Mouse (Mus musculus) heart, adult 11 months (tissue): ENCODE data around the gene Hes7.

Source experiments
- DNase-seq: peaks from one replicate; pipeline ENCODE4 v3.0.0; 2022

Hes7 gene

DNA sequence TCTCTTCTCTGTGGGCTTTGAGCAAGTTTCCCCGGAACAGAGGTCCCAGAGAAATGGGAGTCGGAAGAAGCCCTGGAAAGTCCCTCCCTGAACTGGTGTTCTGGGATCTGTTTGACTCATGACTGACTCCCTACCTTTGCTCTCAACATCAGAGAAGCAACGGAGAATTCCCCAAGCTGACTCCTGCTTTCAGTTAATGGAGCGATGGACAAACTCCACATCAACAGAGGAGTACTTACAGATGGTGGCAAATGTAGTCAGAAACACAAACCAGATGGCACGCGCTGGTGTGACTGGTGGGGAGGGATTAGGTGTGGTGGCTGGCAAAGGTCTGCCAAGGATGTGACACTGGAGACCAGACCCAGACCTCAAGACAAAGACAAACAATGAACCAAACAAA, 30.8 kb downstream of the Hes7 start:
- no peak for DNase-seq

DNA sequence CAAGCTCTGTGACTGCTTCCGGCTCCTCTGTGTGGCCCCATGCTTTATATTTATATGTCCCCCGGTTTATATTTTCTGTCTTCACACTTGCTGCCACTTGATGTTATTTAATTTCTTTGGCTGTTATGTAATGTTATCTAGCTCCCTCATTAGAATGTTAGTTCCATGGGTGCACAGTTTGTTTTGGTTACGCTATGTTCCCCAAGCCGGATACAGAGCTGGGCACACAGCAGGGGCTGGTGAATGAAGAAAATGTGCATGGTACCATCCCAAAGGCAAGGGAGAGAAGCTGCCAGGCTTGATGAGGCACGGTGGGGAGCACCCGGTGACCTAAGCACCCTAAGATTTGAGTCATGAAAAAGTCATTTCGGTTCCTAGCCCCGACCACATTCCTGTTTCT, 33.6 kb downstream of the Hes7 start:
- DNase-seq = no peak

DNA sequence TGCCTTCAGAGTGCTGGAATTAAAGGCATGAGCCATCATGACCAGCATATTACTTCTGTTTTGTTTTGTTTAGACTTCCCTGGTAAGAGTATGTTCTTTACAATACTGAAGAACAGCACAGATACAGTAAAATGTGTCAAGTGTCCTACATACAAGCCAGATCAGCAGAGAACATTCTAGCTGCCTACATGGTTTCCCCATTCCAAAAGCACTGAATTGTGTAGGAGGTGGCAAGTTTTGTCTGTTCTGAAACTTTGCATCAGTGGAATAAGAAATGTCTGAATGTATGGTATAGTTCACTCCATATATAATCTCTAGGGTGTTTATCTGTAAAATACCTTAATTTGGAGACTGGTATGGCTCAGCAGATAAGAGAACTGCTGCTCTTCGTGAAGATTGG, 35.1 kb downstream of the Hes7 start:
- no peak for DNase-seq

DNA sequence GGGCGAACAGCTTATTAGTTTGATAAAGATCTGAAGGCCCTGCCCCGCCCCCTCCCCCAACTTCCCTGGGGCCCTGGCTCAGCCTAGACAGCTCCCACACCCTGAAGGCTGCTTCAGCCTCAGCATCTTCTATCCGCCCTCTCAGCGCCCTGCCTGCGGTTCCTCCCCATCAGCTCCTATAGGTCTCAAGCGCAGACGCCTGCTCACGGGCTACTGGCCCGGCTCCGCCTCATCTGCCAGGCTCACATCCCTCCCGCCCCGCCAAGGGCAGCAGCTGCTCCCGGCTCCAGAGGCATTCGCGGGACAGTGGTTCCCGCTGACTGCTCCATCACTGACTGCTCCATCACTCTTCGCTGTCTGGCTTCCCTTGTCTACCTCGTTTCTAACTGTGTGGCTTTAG, 36.6 kb downstream of the Hes7 start, which contains the start of gene Alox12b:
Alox12b (plus strand) TSS at position 190 of the 400 bp plus-strand sequence.
- no peak for DNase-seq

DNA sequence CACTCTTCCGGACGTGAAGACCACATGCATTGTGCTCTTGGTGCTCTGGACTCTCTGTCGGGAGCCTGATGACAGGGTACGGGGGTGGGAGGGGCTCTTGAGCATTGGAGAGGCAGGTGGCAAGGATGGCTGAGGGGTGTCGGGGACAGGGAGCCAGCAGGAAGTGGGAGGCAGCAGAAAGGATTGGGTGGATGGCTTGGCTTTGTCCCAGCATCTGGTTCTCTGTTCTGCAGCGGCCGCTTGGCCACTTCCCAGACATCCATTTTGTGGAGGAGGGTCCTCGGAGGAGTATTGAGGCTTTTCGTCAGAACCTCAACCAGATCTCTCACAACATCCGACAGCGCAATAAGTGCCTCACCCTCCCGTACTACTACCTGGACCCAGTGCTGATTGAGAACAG, 49.1 kb downstream of the Hes7 start:
- DNase-seq = peak; percentile 90

DNA sequence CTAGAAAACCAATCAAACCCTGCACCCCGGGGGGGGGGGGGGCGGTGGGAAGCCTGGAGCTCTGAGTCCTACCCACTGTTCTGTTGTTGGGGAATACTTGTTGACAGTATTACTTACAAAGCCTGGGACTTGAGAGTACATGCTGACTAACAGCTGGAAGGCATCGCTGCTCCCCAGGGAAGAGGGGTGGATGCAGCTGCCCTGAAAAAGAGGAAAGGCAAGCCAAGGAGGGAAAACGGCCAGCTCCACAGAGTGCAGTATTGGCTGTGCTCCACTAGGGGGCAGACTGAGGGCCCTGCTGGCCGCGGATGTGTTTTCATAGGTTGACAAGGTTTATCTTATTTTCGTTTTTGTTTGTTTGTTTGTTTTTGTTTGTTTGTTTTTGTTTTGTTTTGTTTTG, 51.4 kb downstream of the Hes7 start:
- DNase-seq = peak; percentile 99

DNA sequence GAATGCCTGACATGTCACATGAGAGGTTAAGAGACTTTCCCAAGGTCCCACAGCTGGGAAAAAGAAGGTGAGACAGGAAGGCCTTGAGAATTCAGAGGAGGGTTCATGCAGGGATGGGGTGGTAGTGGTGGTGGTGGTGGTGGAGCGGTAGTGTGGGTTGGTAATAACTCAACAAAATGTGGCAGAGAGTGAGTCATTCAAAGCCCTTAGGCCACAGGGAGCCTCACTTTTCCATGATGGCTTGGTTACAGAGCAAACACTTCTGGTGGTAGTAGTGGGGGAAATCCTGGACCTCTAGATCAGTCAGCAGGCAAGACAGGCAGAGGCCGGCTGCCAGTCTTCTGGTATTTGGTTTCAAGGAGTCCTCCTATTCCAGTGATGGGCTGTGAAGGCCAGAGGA, 52.4 kb downstream of the Hes7 start:
- no peak for DNase-seq
